Mouse (Mus musculus) MN1 (cell line): Measurements from ENCODE around the gene Clec11a.

Experiments used
- DNase-seq: peaks from one replicate; pipeline ENCODE4 v3.0.0-alpha.2; 2016; ENCODE audit warnings: low spot score

Clec11a gene

GRCm38 (mm10) chr7:44306516-44307240, at the start of gene Clec11a:
TSS of gene Clec11a (minus strand) at chr7:44306902.
- DNase-seq, result no peak

- DNase-seq, result no peak
Observed at GRCm38 (mm10) chr7:44355411-44355810, 48.7 kb upstream of the Clec11a start.

GRCm38 (mm10) chr7:44353601-44354340, 47.1 kb upstream of the Clec11a start:
- DNase-seq, result peak; percentile 59

GRCm38 (mm10) chr7:44352750-44353600, 46.3 kb upstream of the Clec11a start:
- DNase-seq, result peak; percentile 47

- DNase-seq, result peak; percentile 21
Observed at GRCm38 (mm10) chr7:44351881-44352749, 45.4 kb upstream of the Clec11a start.

GRCm38 (mm10) chr7:44350957-44351711, 44.4 kb upstream of the Clec11a start:
- DNase-seq, result peak; percentile 92

GRCm38 (mm10) chr7:44349043-44349442, 42.3 kb upstream of the Clec11a start:
- DNase-seq, result no peak

- no peak for DNase-seq
Observed at GRCm38 (mm10) chr7:44344622-44345021, 37.9 kb upstream of the Clec11a start.

- DNase-seq, result no peak
Observed at GRCm38 (mm10) chr7:44343459-44344015, 36.8 kb upstream of the Clec11a start.

- no peak for DNase-seq
Observed at GRCm38 (mm10) chr7:44341714-44342113, 35.0 kb upstream of the Clec11a start.

- DNase-seq, result no peak
Observed at GRCm38 (mm10) chr7:44341119-44341518, 34.4 kb upstream of the Clec11a start.

- no peak for DNase-seq
Observed at GRCm38 (mm10) chr7:44340226-44340625, 33.5 kb upstream of the Clec11a start.

- DNase-seq, result no peak
Observed at GRCm38 (mm10) chr7:44337121-44337849, 30.6 kb upstream of the Clec11a start.

GRCm38 (mm10) chr7:44336046-44337021, 29.6 kb upstream of the Clec11a start:
- no peak for DNase-seq

- no peak for DNase-seq
Observed at GRCm38 (mm10) chr7:44335031-44335878, 28.6 kb upstream of the Clec11a start.

GRCm38 (mm10) chr7:44334139-44334538, 27.4 kb upstream of the Clec11a start:
- DNase-seq, result no peak

- DNase-seq, result no peak
Observed at GRCm38 (mm10) chr7:44332336-44332735, 25.6 kb upstream of the Clec11a start.

GRCm38 (mm10) chr7:44326614-44327013, 19.9 kb upstream of the Clec11a start:
- DNase-seq, result no peak
